Mouse (Mus musculus): ENCODE measurements around the gene Ttc25.

The Ttc25 gene

DNA sequence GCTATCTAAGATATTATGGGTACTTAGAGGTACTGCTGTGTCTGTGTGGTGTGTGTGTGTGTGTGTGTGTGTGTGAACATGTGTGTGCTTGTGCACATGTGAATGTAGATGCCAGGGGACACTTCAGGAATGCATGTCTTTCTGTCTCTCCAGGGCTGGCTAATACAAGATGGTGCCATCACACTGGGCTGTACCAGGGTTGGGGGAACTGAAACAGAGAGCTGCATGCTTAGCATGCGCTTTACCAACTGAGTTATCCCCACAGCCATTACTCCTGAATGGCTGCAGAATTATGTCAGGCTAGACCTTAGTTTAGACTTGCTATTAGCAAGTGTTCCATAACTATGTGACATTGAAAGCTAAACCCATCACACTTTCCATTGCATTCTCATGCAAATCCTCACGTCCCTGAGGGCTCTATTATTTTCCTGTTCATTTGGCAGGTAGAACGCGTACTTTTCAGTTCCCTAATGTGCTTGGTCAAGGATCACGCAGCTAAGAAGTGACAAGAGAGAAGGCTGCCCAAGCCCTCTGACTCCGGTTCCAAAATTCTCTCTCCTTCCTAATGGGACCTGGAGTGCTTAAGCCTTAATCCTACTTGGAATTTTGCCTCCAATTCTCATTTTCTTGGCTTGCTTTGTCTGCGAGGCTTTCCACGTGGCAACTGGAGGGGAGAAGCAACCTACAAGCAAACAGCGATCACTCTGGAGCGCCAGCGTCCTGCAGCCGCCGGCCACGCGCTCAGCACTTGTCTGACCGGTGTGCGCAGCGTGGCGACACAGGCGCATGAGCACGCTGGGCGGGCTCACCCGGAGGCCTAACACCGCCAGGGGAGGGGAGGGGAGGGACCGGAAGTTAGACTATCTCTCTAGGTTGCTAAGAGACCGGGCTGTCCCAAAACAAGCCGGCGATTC, at the start of gene Ttc25:
TSS of gene Ttc25 (plus strand) at position 776 of the 914 bp plus-strand sequence.
- peak; percentile 92 to 96 for DNase-seq

- DNase-seq: no peak
Observed at GRCm38 (mm10) chr11:100500241-100500640, 45.2 kb upstream of the Ttc25 start.

DNA sequence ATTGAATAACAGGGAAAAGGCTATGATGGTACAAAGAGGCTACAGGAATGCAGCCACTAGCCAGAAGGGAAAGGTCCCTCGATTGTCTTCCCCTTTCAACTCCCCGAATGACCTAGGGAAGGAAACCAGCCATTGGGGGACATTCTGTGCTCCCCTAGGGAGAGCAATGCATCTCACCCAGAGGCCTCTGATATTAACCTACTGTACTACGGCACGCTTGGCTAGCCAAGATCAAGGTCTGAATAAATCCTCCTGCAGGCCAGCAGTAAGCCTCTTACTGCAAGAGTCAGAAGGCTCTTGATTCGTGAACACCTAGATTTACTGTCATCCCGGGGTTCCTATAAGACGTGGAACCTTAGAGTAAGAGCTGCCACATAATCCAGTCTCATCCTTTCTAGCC, 44.8 kb upstream of the Ttc25 start:
- DNase-seq: no peak

- no peak for DNase-seq
Observed at GRCm38 (mm10) chr11:100501321-100501720, 44.1 kb upstream of the Ttc25 start.

DNA sequence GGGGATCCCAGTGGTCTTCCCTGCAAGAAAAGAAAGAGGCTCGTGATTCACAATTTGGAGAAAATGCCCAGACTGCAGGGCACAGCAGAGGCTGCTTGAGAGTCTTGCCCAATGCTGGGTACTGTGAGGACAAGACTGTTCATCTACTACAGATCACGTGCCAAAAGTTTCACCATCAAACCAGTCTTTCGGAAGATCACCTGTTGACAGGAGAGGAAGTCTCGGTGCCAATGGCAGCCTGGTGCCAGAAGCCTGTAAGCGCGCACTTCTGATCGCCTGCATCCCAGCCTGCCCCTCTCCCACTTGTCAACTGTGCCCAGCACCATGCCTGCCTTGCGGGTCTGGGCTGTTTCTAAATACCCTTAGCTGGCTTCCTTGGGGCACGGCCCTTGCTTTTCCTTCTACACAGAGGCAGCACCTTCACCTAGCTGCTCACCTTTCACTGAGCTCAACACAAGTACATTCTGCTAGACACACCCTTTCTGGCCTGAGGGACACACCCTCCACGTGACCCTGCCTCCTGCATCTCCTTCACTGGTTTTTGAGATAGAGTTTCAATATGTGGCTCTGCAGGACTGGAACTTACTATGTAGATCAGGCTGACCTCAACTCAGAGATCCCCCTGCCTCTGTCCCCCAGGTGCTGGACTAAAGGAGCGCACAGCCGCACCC, 40.3 kb upstream of the Ttc25 start:
- peak in 1 of 2 experiments; percentile 19 for DNase-seq

DNA sequence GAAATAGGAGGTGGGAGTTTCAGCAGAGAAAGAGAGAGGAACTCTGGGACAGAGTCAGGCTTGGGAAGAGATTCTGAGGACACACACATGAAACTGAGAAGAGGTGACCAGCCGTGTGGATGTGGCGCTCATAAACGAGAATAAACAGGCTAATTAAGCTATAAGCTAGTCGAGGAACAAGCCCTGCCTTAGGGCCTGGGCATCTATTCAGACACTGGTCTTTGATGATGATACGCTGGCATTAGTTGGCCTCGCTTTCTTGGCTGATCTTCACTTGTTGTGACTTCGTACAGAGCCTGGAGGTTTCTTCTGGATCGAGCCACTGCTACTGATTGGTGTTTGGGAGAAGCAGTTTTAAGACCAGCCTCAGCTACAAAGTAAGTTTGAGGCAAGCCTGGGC, 39.4 kb upstream of the Ttc25 start:
- DNase-seq: no peak

DNA sequence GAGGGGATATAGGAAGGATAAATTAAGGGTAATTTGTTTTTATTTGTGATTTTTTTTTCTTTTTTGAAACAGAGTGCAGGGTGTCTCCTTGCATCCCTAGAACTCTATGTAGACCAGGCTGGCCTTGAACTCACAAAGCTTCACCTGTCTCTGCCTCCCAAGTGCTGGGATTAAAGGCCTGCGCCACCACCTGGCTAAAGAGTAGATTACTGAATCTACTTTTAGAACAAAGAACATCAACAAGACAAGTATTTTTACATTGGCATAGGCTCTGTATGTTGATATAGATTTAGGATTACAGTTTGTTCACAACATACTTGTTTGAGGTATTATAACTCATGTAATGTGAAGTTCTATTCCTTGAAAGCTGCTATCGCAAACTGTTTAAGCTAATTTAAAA, 34.9 kb upstream of the Ttc25 start:
- DNase-seq: no peak

GRCm38 (mm10) chr11:100512384-100512783, 33.0 kb upstream of the Ttc25 start:
- no peak for DNase-seq

GRCm38 (mm10) chr11:100513716-100514115, 31.7 kb upstream of the Ttc25 start:
- no peak for DNase-seq

- DNase-seq: no peak
Observed at GRCm38 (mm10) chr11:100515061-100515460, 30.3 kb upstream of the Ttc25 start.

DNA sequence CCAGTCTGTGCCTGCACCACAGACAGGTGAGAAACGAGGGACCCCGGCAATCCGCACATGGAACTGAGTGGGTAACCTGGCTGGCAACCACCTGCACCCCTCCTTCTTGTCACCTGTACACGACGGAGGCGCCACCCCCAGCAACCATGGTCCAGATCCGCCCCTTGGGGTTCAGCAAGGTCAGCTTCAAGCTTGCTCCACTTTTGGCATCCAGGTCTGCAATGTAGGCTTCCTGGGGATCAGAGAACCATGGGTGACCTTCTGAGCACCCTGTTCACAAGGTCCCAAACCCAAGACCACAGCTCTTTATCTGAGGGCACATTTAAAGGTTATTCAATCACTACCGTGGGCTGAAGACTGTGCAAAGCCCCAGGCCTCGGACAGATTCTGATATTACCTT, 29.6 kb upstream of the Ttc25 start:
- no peak for DNase-seq

GRCm38 (mm10) chr11:100516291-100516690, 29.1 kb upstream of the Ttc25 start:
- DNase-seq: no peak

DNA sequence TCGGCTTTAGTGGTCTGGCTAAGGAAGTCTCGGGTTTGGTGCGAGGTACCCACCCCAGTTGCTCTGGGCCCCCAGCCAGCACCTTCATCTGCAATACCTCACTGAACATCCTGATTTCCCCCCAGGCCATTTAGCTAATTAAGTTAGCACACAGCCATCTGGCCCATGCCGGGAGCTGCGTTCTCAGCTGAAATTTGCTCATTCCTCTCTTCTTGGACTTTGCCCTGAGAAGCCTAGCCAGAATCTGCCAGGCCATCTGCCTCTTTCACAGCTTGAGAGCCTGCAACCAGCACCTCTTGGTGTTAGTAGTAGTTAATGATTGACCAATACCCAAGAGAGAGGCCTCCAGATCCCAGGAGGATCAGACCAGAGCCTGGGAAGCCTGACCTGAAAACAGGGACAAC, 27.2 kb upstream of the Ttc25 start:
- no peak for DNase-seq

DNA sequence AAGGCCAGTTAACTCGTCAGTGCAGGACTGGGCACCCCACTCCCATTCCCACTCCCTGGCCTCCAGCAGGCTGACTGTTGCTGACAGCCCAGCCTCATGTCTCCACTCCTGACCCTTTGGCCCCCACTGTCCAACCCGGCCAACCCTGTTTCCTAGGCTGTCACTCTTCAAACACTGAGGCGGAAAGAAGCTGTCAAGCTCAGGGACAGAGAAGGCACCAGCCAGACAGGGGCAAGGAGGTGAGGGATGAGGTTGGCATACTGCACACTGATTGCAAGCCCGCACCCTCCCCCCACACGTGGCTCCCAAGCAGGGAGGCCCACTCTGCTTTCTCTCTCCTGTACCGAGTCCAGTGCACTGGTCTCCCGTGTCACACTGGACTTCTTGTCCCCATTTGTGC, 26.2 kb upstream of the Ttc25 start:
- no peak for DNase-seq

DNA sequence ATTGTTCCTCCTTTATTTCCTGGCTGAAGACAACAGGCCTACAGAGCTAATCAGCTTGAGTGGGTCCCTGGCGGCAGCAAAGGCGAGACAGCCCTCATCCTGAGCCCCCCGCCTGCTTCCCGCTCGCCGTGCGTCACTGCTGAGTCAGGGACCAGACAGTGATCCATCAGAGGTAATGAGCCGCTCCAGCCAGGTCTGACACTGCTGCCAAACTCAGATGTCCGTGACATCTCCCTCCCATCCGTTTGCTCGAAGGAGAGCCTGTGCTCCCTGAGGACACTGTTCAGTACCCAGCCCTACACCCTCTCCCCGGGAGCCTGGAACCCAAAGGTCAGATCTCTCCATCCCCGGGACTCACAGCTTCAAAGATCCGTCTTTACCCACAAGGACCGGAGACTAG, 24.6 kb upstream of the Ttc25 start:
- DNase-seq: no peak

DNA sequence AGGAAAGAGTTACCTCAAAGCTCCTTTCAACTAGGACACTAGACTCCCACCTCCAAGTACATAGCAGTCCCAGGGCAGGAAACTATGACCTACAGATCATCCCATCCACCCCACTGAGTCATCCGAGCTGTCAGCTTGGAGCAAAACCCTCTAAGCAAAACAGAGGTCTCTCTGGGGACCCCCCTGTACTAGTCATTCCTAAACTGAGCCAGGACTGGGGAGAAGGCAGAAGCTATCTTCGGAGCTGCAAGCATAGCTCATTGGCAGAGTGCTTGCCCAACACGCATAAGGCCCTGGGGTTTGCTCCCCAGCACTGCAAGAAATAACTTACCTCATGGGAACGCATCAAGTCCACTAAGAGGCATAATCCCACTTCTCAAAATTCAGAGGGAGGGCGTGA, 21.0 kb upstream of the Ttc25 start:
- DNase-seq: no peak

GRCm38 (mm10) chr11:100524987-100525630, 20.3 kb upstream of the Ttc25 start:
- DNase-seq: peak; percentile 53 to 68

GRCm38 (mm10) chr11:100526052-100526816, 19.2 kb upstream of the Ttc25 start:
- no peak for DNase-seq

GRCm38 (mm10) chr11:100527066-100527457, 18.3 kb upstream of the Ttc25 start:
- peak; percentile 64 to 66 for DNase-seq

- DNase-seq: peak; percentile 99
Observed at GRCm38 (mm10) chr11:100527458-100528374, 17.7 kb upstream of the Ttc25 start, which contains the start of gene Acly. Gene Acly (minus strand): TSS chr11:100528000.

DNA sequence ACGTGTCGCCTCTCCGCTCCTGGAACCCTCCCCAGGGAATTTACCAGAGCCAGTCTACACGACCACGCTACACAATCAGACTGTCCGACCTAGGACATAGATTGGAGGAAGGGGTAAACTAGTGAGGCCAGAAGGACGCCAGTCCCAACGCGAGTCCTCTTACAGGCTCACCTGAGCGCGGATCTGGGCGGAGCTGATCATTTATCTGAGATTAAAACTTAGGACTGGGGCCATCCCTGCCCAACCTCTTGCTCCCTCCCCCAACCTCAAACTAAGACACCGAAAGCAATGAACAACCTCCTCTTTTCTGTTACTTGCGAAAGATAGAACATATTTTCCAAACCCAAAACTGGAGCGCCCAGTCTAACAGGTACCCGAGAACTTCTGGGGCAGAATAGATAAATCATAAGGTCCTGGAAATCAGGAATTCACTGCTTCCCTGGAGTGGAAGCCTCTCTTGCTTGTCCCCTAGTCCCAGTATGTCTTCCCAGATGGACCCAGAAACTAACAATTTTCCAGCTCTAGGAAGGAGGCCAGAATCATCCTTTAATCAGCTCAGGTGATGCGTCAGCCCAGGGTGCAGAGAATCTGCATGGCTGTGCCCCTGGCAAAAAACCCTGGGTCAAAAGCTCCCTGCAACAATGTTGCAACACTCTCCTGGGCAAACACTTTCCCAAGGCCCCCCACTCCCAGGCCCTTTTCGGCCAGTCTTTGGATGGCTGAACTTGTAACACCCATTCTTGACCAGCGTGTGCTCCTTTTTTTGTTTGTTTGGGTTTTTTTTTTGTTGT, 16.8 kb upstream of the Ttc25 start:
- DNase-seq: no peak
